Mouse (Mus musculus): ENCODE measurements around the gene Olfr1028. TPM values are rescaled to one million over a fixed set of nuclear protein-coding genes. Genes with fewer than 3 reads are reported as not detected.

The Olfr1028 gene
- polyA plus RNA-seq, 2 experiments: not detected

DNA sequence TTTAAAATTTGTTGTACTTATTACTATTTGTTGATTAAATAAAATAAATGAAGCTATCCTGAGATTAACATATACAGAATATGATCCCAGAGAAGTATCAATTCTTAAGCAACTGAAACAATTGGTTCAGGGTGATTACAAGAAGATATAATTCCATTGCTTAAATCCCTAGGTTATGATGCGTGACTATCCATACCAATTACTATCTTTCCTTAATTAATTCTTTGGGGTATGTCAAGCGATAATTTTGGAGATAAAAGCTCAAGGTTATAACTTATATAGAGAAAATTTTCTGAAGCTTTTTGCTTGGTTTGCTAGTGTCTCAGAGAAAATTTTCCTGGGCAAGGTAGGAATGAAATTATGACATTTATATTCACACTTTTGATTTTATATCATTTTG is 23.4 kb downstream of the Olfr1028 start, which contains the start of gene Olfr1029:
Olfr1029 (plus strand) TSS at position 301 of the 400 bp plus-strand sequence.
- Histone ChIP-seq H3K4me2 (ENCODE audit: low read depth) (no peak within 1 kb of the TSS), H3K27ac (no peak within 1 kb of the TSS), H3K27me3 (ENCODE audit: control insufficient read depth, insufficient read depth, low read length) (no peaks in the 10 kb centered on the region), H3K4me1 (replicated peaks; ENCODE audit: control insufficient read depth in 2 of 2, insufficient read depth in 2 of 2, low read length in 1 of 2) (no peaks in the 10 kb centered on the region), H3K9me3 (ENCODE audit: control insufficient read depth, low read length) (no peaks in the 10 kb centered on the region), H3K4me3 (ENCODE audit: insufficient read depth in 1 of 2, low read depth in 2 of 2, low read length in 2 of 2) (no peak within 1 kb of the TSS), H3K36me3 (replicated peaks; ENCODE audit: control insufficient read depth, insufficient read depth, low read depth) (no peaks in the 10 kb centered on the region), H3K9ac (replicated peaks) (no peak within 1 kb of the TSS)
- ATAC-seq (ENCODE audit: insufficient read depth): no peak
- no peak for DNase-seq (ENCODE audit: low read depth in 3 of 3, low spot score in 3 of 3)
- 56% methylated on average over 2 of the region's 2 CpGs for WGBS (ENCODE audit: insufficient replicate concordance)
- TF ChIP-seq EP300 (IDR thresholded peaks at IDR 0.05; ENCODE audit: low read depth): no peak
- no peak for TF ChIP-seq CTCF (IDR thresholded peaks at IDR 0.05; ENCODE audit: low read depth)

DNA sequence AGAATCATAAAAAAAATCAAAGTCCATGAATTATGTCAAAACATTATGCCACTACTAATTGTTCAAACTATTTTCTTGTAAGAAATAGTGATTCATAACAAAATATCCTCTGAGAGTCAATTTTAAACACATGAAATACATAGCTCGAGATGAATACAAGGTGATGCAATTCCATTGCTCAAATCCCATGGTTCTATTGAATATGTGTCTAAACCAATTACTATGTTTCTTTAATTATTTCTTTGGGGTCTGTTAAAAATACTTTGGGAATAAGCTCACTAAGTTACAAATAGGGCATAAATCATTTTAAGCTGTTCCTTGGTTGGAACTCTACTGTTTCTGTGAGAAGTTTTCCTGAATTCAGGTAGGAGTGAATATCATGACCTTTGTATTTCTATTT is 28.7 kb downstream of the Olfr1028 start, which contains the start of gene Olfr1030:
Olfr1030 (plus strand) TSS at position 301 of the 400 bp plus-strand sequence.
- no peak for TF ChIP-seq CTCF (IDR thresholded peaks at IDR 0.05; ENCODE audit: low read depth)
- TF ChIP-seq EP300 (IDR thresholded peaks at IDR 0.05; ENCODE audit: low read depth): no peak
- Histone ChIP-seq H3K4me2 (ENCODE audit: low read depth) (no peak within 1 kb of the TSS), H3K27me3 (ENCODE audit: control insufficient read depth, insufficient read depth, low read length) (no peaks in the 10 kb centered on the region), H3K9ac (replicated peaks) (no peak within 1 kb of the TSS), H3K36me3 (replicated peaks; ENCODE audit: control insufficient read depth, insufficient read depth, low read depth) (no peaks in the 10 kb centered on the region), H3K27ac (no peak within 1 kb of the TSS), H3K9me3 (ENCODE audit: control insufficient read depth, low read length) (no peaks in the 10 kb centered on the region), H3K4me1 (replicated peaks; ENCODE audit: control insufficient read depth in 2 of 2, insufficient read depth in 2 of 2, low read length in 1 of 2) (no peaks in the 10 kb centered on the region), H3K4me3 (ENCODE audit: insufficient read depth in 1 of 2, low read depth in 2 of 2, low read length in 2 of 2) (no peak within 1 kb of the TSS)
- DNase-seq (ENCODE audit: low read depth in 3 of 3, low spot score in 3 of 3) (no peak), ATAC-seq (ENCODE audit: insufficient read depth) (no peak)
- 44% methylated on average over 1 of the region's 1 CpGs for WGBS (ENCODE audit: insufficient replicate concordance)

DNA sequence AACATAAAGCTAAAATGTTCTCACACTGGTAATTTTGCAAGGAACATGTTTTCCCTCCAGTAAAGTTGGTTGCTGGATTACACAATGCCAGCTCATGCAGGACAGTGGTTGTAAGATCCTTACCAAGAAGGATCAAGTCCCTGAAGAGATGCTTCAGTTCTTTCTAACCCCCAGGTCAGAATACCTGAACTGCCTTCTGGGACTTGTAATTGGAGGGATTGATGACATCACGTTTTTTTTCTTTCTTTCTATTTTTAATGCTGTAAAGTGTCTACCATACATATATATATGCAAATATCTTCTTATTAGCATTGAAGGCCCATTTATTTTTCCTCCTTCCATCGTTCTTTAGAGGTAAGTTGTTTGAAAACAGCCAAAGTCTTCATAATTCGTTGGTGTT is 39.8 kb downstream of the Olfr1028 start, which contains the start of gene Olfr1031:
Olfr1031 (plus strand) TSS at position 301 of the 400 bp plus-strand sequence.
- no peak within 1 kb of the TSS for H3K27ac ChIP-seq
- 23% methylated on average over 3 of the region's 3 CpGs for WGBS (ENCODE audit: insufficient replicate concordance)
- no peak within 1 kb of the TSS for H3K9ac ChIP-seq (replicated peaks)
- no peak for TF ChIP-seq EP300 (IDR thresholded peaks at IDR 0.05; ENCODE audit: low read depth)
- TF ChIP-seq CTCF (IDR thresholded peaks at IDR 0.05; ENCODE audit: low read depth): no peak
- H3K4me1 ChIP-seq (replicated peaks; ENCODE audit: control insufficient read depth in 2 of 2, insufficient read depth in 2 of 2, low read length in 1 of 2): no peaks in the 10 kb centered on the region
- H3K36me3 ChIP-seq (replicated peaks; ENCODE audit: control insufficient read depth, insufficient read depth, low read depth): no peaks in the 10 kb centered on the region
- H3K27me3 ChIP-seq (ENCODE audit: control insufficient read depth, insufficient read depth, low read length): no peaks in the 10 kb centered on the region
- ATAC-seq (ENCODE audit: insufficient read depth) (no peak), DNase-seq (ENCODE audit: low read depth in 3 of 3, low spot score in 3 of 3) (no peak)
- no peaks in the 10 kb centered on the region for H3K9me3 ChIP-seq (ENCODE audit: control insufficient read depth, low read length)
- H3K4me2 ChIP-seq (ENCODE audit: low read depth): no peak within 1 kb of the TSS
- no peak within 1 kb of the TSS for H3K4me3 ChIP-seq (ENCODE audit: insufficient read depth in 1 of 2, low read depth in 2 of 2, low read length in 2 of 2)

Other genes starting within 250 kb of the Olfr1028 start
- gene Olfr1009, start 235.0 kb upstream of the Olfr1028 start, polyA plus RNA-seq (2012; rRNA removed): not detected in 2 replicates
- not detected in 2 replicates for gene Olfr1009, start 235.0 kb upstream of the Olfr1028 start, polyA plus RNA-seq (2014; fragmentation: Nextera tagmentation; extraction: Ambion mirVana)
- not detected in 2 replicates for gene Olfr1012, start 187.7 kb upstream of the Olfr1028 start, polyA plus RNA-seq (2012; rRNA removed)
- gene Olfr1012, start 187.7 kb upstream of the Olfr1028 start, polyA plus RNA-seq (2014; fragmentation: Nextera tagmentation; extraction: Ambion mirVana): not detected in 2 replicates
- not detected in 2 replicates for gene Olfr1013, start 183.3 kb upstream of the Olfr1028 start, polyA plus RNA-seq (2012; rRNA removed)
- gene Olfr1013, start 183.3 kb upstream of the Olfr1028 start, polyA plus RNA-seq (2014; fragmentation: Nextera tagmentation; extraction: Ambion mirVana): not detected in 2 replicates
- not detected in 2 replicates for gene Olfr1014, start 177.7 kb upstream of the Olfr1028 start, polyA plus RNA-seq (2012; rRNA removed)
- not detected in 2 replicates for gene Olfr1014, start 177.7 kb upstream of the Olfr1028 start, polyA plus RNA-seq (2014; fragmentation: Nextera tagmentation; extraction: Ambion mirVana)
- gene Olfr1015, start 168.4 kb upstream of the Olfr1028 start, polyA plus RNA-seq (2012; rRNA removed): not detected in 2 replicates
- not detected in 2 replicates for gene Olfr1015, start 168.4 kb upstream of the Olfr1028 start, polyA plus RNA-seq (2014; fragmentation: Nextera tagmentation; extraction: Ambion mirVana)
- not detected in 2 replicates for gene Olfr1016, start 147.9 kb upstream of the Olfr1028 start, polyA plus RNA-seq (2012; rRNA removed)
- not detected in 2 replicates for gene Olfr1016, start 147.9 kb upstream of the Olfr1028 start, polyA plus RNA-seq (2014; fragmentation: Nextera tagmentation; extraction: Ambion mirVana)
- not detected in 2 replicates for gene Olfr1018, start 132.0 kb upstream of the Olfr1028 start, polyA plus RNA-seq (2012; rRNA removed)
- not detected in 2 replicates for gene Olfr1018, start 132.0 kb upstream of the Olfr1028 start, polyA plus RNA-seq (2014; fragmentation: Nextera tagmentation; extraction: Ambion mirVana)
- gene Olfr1019, start 105.0 kb upstream of the Olfr1028 start, polyA plus RNA-seq (2012; rRNA removed): not detected in 2 replicates
- gene Olfr1019, start 105.0 kb upstream of the Olfr1028 start, polyA plus RNA-seq (2014; fragmentation: Nextera tagmentation; extraction: Ambion mirVana): not detected in 2 replicates
- gene Olfr1020, start 103.4 kb upstream of the Olfr1028 start, polyA plus RNA-seq (2012; rRNA removed): not detected in 2 replicates
- gene Olfr1020, start 103.4 kb upstream of the Olfr1028 start, polyA plus RNA-seq (2014; fragmentation: Nextera tagmentation; extraction: Ambion mirVana): not detected in 2 replicates
- gene Olfr1022, start 81.8 kb upstream of the Olfr1028 start, polyA plus RNA-seq (2012; rRNA removed): not detected in 2 replicates
- not detected in 2 replicates for gene Olfr1022, start 81.8 kb upstream of the Olfr1028 start, polyA plus RNA-seq (2014; fragmentation: Nextera tagmentation; extraction: Ambion mirVana)
- not detected in 2 replicates for gene Olfr1023, start 64.8 kb upstream of the Olfr1028 start, polyA plus RNA-seq (2012; rRNA removed)
- not detected in 2 replicates for gene Olfr1023, start 64.8 kb upstream of the Olfr1028 start, polyA plus RNA-seq (2014; fragmentation: Nextera tagmentation; extraction: Ambion mirVana)
- not detected in 2 replicates for gene Olfr1024, start 45.4 kb upstream of the Olfr1028 start, polyA plus RNA-seq (2012; rRNA removed)
- not detected in 2 replicates for gene Olfr1024, start 45.4 kb upstream of the Olfr1028 start, polyA plus RNA-seq (2014; fragmentation: Nextera tagmentation; extraction: Ambion mirVana)
- gene Olfr1025-ps1, start 35.2 kb upstream of the Olfr1028 start, polyA plus RNA-seq (2012; rRNA removed): not detected in 2 replicates
- not detected in 2 replicates for gene Olfr1025-ps1, start 35.2 kb upstream of the Olfr1028 start, polyA plus RNA-seq (2014; fragmentation: Nextera tagmentation; extraction: Ambion mirVana)
- gene Olfr1026, start 28.9 kb upstream of the Olfr1028 start, polyA plus RNA-seq (2012; rRNA removed): not detected in 2 replicates
- gene Olfr1026, start 28.9 kb upstream of the Olfr1028 start, polyA plus RNA-seq (2014; fragmentation: Nextera tagmentation; extraction: Ambion mirVana): not detected in 2 replicates
- gene Olfr1029, start 23.5 kb downstream of the Olfr1028 start, polyA plus RNA-seq (2012; rRNA removed): not detected in 2 replicates
- not detected in 2 replicates for gene Olfr1029, start 23.5 kb downstream of the Olfr1028 start, polyA plus RNA-seq (2014; fragmentation: Nextera tagmentation; extraction: Ambion mirVana)
- gene Olfr1030, start 28.8 kb downstream of the Olfr1028 start, polyA plus RNA-seq (2012; rRNA removed): not detected in 2 replicates
- not detected in 2 replicates for gene Olfr1030, start 28.8 kb downstream of the Olfr1028 start, polyA plus RNA-seq (2014; fragmentation: Nextera tagmentation; extraction: Ambion mirVana)
- gene Olfr1031, start 39.9 kb downstream of the Olfr1028 start, polyA plus RNA-seq (2012; rRNA removed): not detected in 2 replicates
- gene Olfr1031, start 39.9 kb downstream of the Olfr1028 start, polyA plus RNA-seq (2014; fragmentation: Nextera tagmentation; extraction: Ambion mirVana): not detected in 2 replicates
- gene Olfr1032, start 55.1 kb downstream of the Olfr1028 start, polyA plus RNA-seq (2012; rRNA removed): not detected in 2 replicates
- gene Olfr1032, start 55.1 kb downstream of the Olfr1028 start, polyA plus RNA-seq (2014; fragmentation: Nextera tagmentation; extraction: Ambion mirVana): not detected in 2 replicates
- 0.19 and 0.27 TPM in 2 replicates for gene Olfr1033, start 70.2 kb downstream of the Olfr1028 start, polyA plus RNA-seq (2012; rRNA removed)
- gene Olfr1033, start 70.2 kb downstream of the Olfr1028 start, polyA plus RNA-seq (2014; fragmentation: Nextera tagmentation; extraction: Ambion mirVana): 0.51 and 0.61 TPM in 2 replicates
- gene Olfr1034, start 95.4 kb downstream of the Olfr1028 start, polyA plus RNA-seq (2012; rRNA removed): 0.06 TPM in 2 replicates
- 0.04 TPM in 1 of 2 replicates, not detected in the other for gene Olfr1034, start 95.4 kb downstream of the Olfr1028 start, polyA plus RNA-seq (2014; fragmentation: Nextera tagmentation; extraction: Ambion mirVana)
- not detected in 2 replicates for gene Olfr1036, start 123.6 kb downstream of the Olfr1028 start, polyA plus RNA-seq (2012; rRNA removed)
- not detected in 2 replicates for gene Olfr1036, start 123.6 kb downstream of the Olfr1028 start, polyA plus RNA-seq (2014; fragmentation: Nextera tagmentation; extraction: Ambion mirVana)
- gene Olfr1037, start 136.9 kb downstream of the Olfr1028 start, polyA plus RNA-seq (2012; rRNA removed): not detected in 2 replicates
- not detected in 2 replicates for gene Olfr1037, start 136.9 kb downstream of the Olfr1028 start, polyA plus RNA-seq (2014; fragmentation: Nextera tagmentation; extraction: Ambion mirVana)
- gene Olfr1039, start 185.5 kb downstream of the Olfr1028 start, polyA plus RNA-seq (2012; rRNA removed): not detected in 2 replicates
- not detected in 2 replicates for gene Olfr1039, start 185.5 kb downstream of the Olfr1028 start, polyA plus RNA-seq (2014; fragmentation: Nextera tagmentation; extraction: Ambion mirVana)
- gene Olfr1040, start 196.3 kb downstream of the Olfr1028 start, polyA plus RNA-seq (2012; rRNA removed): not detected in 2 replicates
- not detected in 2 replicates for gene Olfr1040, start 196.3 kb downstream of the Olfr1028 start, polyA plus RNA-seq (2014; fragmentation: Nextera tagmentation; extraction: Ambion mirVana)
- not detected in 2 replicates for gene Olfr1042, start 211.4 kb downstream of the Olfr1028 start, polyA plus RNA-seq (2012; rRNA removed)
- gene Olfr1042, start 211.4 kb downstream of the Olfr1028 start, polyA plus RNA-seq (2014; fragmentation: Nextera tagmentation; extraction: Ambion mirVana): not detected in 2 replicates
- gene Olfr1043, start 217.1 kb downstream of the Olfr1028 start, polyA plus RNA-seq (2012; rRNA removed): not detected in 2 replicates
- gene Olfr1043, start 217.1 kb downstream of the Olfr1028 start, polyA plus RNA-seq (2014; fragmentation: Nextera tagmentation; extraction: Ambion mirVana): not detected in 2 replicates
- not detected in 2 replicates for gene Olfr1044, start 227.4 kb downstream of the Olfr1028 start, polyA plus RNA-seq (2012; rRNA removed)
- gene Olfr1044, start 227.4 kb downstream of the Olfr1028 start, polyA plus RNA-seq (2014; fragmentation: Nextera tagmentation; extraction: Ambion mirVana): not detected in 2 replicates
- not detected in 2 replicates for gene Olfr52, start 235.2 kb downstream of the Olfr1028 start, polyA plus RNA-seq (2012; rRNA removed)
- not detected in 2 replicates for gene Olfr52, start 235.2 kb downstream of the Olfr1028 start, polyA plus RNA-seq (2014; fragmentation: Nextera tagmentation; extraction: Ambion mirVana)

All from liver, embryonic 14.5 days (tissue).